Mouse (Mus musculus): ENCODE results near the gene Phf21a.
A peak's percentile ranks its signal among the peaks of the same experiment; 100 is the strongest.

Gene Phf21a

DNA sequence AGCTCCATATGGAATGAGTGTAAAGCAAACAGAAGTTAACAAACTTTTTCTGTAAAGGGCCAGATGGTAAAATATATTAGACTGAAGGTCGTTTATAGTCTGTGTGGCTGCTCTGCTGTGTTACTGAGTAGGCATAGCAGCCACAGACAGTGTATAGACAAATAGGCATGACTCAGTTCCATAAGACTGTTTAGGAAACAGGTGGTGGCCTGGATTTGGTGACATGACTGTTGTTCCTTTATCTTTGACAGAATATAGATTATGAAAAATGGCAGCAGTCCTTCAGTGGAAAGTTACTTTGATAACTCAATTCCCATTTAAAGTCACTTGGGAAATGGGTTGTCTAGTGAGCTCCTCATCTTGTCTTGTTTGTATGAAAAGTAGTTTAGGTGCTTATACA is 132.7 kb downstream of the Phf21a start:
- no peak for DNase-seq (ENCODE audit: low read depth in 2 of 2, low spot score in 2 of 2)

DNA sequence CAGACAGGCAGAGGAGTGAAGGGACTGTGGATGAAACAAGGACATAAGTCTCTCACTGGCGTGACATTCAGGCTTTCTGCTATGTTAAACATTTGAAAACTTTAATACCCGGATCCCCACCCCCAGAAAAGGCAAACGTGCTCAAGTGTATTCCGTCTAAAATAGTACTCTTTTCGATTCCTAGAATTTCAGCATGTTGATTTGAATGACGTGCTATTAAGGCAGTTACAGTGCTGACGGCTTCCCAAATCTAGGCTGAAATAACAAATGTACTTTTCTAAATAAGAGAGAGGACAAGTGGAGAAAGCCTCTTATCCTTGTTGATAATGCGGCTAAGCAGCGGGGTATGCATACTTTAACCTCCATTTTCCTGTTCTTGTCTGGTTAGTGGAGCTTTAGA is 137.1 kb downstream of the Phf21a start:
- no peak for DNase-seq (ENCODE audit: low read depth in 2 of 2, low spot score in 2 of 2)

DNA sequence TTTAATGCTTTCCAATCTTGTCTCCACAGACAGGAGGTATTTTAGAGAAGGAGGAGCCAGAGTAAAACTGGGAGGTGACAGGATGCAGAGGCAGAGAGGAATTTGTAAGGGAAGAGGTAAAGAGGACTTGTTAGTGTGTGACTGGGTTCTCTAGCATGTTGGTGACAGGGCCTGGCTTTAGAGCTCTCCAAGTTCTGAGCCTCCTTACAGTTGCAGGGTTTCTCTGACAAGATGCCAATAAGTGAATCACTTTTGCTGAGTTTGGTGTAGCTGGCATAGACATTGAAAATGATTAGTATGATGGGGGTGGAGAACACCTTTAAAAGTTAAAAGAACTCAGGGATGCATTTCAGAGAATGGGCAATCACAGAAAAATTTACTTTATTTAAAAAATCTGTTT is 138.8 kb downstream of the Phf21a start:
- DNase-seq (ENCODE audit: low read depth in 2 of 2, low spot score in 2 of 2) = no peak

DNA sequence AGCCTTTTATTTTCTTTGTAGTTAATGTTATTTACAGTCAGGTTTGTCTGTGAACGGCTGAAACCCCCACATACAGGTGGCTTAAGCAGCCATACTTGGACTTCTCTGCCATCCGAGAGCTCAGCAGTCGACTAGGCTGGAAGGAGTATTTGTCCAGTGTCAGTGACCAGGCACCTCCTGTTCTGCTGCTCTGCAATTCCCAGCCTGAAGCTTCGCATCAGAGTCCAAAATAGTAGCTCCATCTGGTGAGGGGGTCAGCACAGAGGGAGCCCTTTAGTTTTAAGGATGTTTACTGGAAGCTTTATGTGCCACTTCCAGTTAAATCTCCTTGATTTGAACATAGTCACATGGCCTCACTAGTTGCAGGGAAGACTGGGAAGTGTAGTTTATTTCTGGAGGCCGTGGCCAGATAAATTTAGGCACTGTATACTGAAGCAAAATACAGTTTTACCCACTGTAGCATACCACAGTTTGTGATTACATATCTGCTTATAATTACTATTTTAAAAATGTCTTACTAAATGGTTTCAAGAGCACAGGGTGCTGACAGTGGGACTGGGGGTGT is 141.9 kb downstream of the Phf21a start:
- no peak for DNase-seq (ENCODE audit: low read depth in 2 of 2, low spot score in 2 of 2)

DNA sequence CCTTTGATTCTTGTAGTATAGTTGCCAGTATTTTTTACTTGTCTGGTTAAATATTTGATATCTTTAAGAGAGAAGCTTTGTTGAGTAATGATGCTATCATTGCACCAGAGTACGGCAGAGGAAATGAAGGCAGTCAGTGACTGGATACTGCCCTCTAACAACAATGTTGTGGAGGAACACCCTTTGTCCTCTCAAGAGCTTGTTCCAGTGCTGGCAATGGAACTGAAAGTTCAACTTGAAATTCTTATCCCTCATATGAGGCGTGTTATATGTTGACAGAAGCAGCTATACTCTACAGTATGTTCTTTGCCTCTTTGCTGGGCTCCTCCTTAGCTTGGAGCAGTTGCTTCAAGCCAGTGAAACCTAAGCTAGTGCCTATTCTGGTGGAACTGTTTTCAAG is 147.4 kb downstream of the Phf21a start:
- DNase-seq (ENCODE audit: low read depth in 2 of 2, low spot score in 2 of 2) = no peak

DNA sequence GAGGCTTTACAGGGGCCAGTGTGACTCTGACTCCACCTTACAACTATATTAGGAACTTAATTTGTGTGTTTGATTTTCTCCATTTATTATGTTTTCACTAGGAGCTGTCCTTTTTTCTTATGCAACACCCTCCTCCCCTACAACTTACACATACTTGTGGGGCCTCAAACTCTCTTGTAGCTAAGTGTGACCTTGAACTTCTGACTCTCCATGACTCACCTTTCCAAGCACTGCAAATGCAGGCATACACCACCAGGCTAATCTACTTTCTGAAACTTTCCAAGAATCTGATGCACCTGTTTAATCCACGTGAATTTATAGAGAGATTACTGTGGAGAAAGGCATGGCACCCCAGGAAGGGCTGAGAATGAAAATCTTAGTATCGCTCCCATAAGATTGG is 147.9 kb downstream of the Phf21a start:
- no peak for DNase-seq (ENCODE audit: low read depth in 2 of 2, low spot score in 2 of 2)

DNA sequence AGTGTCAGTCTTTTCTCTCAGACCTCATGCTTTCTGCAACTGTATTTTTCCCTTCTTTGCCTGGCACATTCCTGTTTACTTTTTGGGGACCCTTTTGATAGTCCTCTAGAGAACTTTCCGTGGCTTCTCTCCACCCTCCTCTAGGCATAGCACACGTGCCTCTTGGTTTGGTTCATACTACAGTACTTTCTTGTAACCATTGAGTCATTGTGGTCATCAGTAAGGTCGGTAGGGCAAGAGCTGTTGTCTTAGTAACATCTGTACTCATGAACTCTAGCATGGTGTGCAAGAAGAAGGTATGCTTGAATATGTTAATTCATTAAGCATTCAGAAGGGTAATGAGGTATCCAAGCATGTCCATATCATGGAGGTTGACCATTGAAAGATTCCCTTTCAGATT is 148.4 kb downstream of the Phf21a start:
- DNase-seq (ENCODE audit: low read depth in 2 of 2, low spot score in 2 of 2) = no peak

DNA sequence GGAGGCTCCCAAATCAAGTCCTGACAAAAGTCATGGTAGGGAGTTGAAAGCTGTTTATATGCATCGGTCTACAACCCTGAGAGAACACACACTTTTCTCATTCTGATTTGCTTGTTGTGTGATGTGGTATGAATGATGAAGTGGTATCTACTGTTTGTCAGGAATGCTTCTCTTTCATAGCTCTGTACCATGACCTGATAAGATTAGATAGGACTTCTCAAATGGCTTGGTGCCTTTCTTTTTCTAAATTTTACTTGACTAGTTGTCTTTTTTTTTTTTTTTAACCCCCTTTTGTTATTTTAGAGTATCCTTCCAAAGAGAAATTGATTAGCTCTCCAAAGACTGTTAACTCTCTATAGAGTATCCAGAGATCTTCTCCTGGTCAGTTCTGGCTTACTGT is 153.2 kb downstream of the Phf21a start:
- no peak for DNase-seq (ENCODE audit: low read depth in 2 of 2, low spot score in 2 of 2)

DNA sequence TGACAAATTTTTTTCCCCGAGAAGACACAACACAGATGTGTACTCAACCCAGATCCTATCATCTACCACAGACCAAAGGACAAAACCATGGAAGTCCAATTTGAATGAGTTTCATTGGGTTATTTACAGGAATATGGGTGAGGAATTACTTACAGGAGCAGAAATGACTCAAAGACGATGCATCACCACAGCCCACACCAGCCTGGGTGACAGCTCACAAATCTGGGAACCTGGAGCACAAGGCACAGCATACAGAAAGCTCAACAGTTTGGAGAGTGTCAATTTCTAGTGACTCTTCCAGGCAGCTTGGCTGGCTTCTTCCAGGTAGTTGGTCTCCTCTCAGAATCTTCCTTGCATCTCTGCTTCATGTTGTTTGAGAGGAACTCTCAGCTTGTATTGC is 154.8 kb downstream of the Phf21a start:
- DNase-seq (ENCODE audit: low read depth in 2 of 2, low spot score in 2 of 2) = no peak

DNA sequence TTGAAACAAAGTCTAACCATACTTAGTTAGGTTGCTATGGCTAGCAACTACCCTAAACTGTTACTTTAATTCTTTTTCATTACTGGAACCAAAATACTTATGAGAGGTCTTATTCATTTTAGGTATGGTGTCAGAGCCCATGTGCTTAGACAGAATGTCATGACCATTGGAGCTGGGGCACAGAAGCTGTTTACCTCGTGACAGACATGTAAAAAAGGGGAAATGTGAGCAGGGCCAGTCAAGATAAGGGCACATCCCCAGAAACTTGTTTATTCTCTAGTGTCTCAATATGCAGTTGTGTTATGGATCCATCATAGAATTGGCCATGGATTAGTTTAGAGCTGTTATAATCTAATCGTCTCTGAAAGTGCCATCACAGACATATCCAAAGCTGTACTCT is 157.6 kb downstream of the Phf21a start:
- no peak for DNase-seq (ENCODE audit: low read depth in 2 of 2, low spot score in 2 of 2)

DNA sequence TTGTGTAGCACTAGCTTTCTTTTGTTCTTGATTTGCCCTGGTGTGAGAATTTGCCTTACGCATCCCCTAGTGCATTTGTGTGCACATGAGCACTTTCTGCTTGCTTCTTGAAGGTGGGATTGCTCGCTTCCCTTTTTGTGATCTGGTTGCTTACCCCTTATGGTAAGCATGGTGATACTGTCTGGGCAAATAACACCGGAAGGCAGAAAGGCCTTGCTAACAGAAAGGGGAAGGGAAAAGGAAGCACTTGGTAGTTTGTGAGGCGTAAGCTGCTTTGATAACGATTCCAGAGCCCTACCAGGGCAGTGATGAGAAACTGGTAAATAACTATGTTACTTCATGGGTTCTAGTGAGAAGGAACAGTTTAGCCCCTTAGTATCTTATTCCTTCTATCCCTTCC is 160.9 kb downstream of the Phf21a start:
- DNase-seq (ENCODE audit: low read depth in 2 of 2, low spot score in 2 of 2) = no peak

DNA sequence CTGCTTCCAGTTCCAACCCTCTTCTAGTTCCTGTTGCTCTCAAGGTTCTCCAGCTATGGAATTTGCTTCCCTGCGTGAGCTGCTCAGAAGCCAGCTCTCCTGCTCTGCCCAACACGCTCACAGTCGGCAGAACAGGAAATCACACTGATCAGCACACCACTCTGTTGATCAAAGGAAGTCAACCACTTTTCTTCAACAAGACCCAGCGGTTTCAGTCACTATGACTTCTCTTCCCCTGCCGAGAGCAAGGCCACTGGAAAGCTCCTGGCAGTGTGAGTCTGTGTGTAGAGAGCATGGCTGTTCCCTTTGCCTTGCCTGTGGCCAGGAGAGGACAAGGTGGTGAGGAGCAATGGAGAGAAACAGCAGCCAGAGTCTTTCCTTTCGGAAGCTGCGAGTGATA is 163.2 kb downstream of the Phf21a start:
- DNase-seq (ENCODE audit: low read depth in 2 of 2, low spot score in 2 of 2) = peak; percentile 19 to 35

DNA sequence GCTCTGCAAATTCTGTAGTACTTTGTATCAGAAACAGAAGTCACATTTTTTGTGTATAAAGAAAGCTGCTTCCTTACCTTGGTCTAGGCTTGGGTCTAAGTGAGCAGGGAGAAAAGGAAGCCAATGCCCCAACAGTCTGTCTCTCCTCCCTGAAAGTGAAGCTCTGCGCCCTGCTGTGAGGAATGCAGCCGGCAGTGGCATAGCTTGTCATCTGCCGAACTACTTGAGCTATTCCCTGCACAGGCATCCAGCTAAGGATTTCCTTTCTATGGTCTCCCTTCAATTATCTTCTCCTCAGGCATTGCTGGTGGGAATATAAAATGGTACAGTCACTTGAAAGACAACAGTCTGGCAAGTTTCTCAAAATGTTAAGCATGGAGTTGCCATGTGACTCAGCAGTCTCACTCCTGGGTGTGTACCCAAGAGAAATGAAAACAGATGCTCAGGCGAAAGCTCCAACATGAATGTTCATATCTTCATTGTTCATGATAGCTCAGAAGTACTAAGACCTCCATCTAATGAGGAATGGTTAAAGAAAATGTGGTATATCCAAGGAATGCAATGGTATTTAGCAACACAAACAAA is 164.5 kb downstream of the Phf21a start:
- no peak for DNase-seq (ENCODE audit: low read depth in 2 of 2, low spot score in 2 of 2)

DNA sequence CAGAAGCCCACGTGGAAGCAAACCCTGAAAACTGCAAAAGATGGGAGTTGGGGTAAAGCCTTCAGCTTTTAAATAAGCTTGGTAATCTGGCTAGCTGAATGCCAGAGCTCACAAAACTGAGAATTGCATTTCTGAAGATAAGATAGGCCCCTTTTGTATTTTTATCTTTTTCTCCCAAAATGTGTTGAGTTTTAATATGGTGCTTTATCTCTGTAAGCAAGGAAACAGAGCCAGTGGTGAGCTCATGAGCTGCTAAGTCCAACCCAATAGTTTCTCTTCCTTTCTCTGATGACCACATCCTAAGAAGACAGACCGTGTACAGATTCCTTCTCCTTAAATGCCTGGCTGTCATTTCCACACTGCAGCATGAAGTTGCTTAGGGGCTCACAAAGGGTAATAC is 167.0 kb downstream of the Phf21a start:
- DNase-seq (ENCODE audit: low read depth in 2 of 2, low spot score in 2 of 2) = no peak

DNA sequence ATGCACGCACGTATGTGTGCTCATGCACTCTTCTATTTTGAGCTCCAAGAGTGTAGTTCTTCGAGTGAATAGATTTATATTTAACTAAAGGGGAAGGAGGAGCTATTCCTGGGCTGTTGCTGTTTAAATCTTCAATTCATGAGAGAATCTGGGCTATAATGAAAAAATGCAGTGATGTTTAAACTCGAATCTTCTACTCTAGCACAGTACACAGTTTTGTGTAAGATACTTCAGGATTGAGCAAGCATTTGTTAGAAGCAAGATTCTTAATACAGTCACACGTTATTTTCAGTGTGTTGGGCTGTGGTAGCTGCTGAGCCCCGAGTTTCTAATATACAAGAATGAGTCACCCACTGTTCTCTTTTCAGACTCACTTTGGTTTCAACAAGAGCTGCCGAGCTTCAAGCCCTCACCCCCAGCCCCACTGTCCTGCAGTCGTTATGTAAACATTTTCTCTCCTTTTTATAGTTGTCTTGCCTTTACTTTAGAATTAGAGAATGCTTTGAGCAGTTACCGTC is 173.2 kb downstream of the Phf21a start:
- no peak for DNase-seq (ENCODE audit: low read depth in 2 of 2, low spot score in 2 of 2)

DNA sequence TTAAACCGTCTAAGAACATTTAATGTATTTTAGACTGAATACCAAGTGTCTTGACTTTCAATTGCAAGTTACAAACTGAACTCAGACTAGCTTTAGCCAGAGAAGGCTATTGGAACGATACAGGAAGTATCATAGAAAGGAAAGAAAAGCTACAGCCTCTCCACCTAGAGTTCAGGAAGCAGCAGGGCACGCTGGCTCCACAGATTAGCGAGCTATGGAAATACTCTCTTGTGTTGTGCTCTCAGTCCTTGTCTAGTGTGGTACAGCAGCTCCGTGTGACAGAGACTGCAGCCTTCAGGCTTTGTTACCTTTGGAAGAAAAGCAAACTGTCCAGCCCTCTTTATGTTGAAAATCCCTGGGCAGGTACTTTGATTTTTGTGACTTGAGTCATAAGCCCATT is 176.3 kb downstream of the Phf21a start:
- no peak for DNase-seq (ENCODE audit: low read depth in 2 of 2, low spot score in 2 of 2)

DNA sequence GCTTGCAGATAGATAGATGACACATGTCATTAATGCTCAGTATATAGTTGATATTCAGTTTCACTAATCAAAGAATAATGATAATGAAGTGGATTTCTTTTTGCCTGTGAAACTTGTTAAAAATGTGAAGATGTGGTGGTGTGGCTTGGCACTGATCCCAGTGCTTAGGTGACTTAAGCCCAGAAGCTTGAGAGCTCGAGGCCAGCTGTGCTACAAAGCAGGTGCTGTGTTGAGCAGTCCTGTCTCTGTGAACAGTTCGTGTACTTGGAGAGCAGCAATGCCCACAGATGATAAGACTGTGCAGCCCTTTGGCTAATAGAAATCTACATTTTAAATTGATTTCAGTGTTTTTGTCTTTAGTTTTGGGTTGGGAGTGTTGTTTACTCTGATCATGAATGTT is 179.6 kb downstream of the Phf21a start:
- DNase-seq (ENCODE audit: low read depth in 2 of 2, low spot score in 2 of 2) = no peak

DNA sequence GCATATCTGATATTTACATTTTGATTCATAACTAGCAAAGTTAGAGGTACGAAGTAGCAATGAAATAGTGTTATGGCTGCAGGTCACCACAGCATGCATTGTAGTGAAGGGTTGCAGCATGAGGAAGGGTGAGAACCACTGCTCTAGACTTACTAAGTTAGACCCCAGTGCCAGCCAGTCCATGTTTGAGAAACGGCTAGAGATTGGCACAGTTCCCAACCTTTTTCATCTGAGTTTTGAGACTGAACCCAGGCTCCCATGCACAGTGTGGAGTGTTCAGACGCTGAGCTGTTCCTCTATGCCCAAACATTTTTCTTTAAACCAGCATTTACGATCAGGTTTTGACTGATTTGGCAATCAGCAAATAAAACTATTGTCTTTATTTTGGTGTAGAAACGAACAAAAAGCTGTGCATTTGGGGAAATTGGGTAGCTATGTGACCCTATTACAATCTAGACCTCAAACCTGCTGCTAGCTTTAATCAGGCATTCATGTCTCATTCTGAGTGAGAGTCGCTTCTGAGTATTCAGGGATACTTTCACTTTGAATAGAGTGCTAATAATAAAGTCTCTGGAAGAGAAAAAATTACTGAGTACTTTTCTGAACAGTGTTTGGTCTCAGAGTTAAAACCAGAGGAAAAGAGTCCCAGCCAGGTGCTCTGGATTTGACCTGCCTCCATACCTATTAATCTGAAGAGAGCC is 180.3 kb downstream of the Phf21a start:
- DNase-seq (ENCODE audit: low read depth in 2 of 2, low spot score in 2 of 2) = no peak

DNA sequence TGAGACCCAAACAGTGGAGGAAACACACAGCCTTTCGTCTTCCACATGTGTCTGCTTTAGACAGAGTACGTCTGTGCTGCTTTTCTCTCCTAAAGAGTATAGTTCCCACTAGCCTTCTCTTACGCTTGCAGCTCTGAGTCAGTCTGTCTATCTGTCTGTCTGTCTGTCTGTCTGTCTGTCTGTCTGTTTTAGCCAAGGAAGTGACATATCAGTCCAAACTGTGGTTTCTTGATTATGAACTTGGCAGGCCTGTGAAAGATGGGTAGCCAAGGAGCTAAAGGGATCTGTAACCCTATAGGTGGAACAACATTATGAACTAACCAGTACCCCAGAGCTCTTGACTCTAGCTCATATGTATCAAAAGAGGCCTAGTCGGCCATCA is 180.9 kb downstream of the Phf21a start:
- DNase-seq (ENCODE audit: low read depth in 2 of 2, low spot score in 2 of 2) = no peak

DNA sequence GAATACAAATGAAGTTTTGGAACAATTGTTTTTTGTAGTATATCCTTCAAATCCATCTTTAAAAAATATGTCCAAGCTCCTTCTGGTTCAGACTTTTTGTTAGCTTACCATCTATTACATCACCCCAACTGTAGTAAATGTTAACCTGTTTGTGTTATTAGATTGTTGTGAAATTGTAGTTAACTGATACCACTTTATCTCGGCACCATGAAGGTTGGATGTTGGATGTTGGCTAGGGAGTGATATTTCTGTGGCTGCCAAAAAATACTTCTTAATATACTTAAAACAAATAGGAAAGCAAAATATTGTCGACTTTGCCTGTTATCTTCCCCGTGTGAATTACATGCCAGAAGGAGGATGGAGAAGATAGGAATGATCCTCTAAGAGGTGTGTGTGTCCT is 184.9 kb downstream of the Phf21a start:
- no peak for DNase-seq (ENCODE audit: low read depth in 2 of 2, low spot score in 2 of 2)

DNA sequence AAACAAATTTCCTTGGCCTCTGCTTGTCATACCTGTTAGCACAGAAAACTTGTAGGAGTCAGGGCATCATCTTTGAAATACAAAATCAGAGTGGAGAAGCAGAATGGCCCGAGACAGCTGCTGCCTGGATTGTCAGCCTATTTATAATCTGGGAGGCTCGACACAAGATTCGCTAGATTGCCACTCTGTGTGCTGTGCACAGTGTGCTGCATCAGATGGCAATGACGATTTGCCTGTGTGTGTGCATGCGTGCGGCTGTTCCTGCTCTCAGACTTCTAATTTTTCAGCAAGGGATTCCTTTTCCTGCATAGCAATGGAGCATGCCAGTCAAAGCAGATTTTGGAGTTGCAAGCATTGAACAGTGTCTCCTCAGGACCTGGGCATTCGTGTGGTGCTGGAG is 185.7 kb downstream of the Phf21a start:
- no peak for DNase-seq (ENCODE audit: low read depth in 2 of 2, low spot score in 2 of 2)

DNA sequence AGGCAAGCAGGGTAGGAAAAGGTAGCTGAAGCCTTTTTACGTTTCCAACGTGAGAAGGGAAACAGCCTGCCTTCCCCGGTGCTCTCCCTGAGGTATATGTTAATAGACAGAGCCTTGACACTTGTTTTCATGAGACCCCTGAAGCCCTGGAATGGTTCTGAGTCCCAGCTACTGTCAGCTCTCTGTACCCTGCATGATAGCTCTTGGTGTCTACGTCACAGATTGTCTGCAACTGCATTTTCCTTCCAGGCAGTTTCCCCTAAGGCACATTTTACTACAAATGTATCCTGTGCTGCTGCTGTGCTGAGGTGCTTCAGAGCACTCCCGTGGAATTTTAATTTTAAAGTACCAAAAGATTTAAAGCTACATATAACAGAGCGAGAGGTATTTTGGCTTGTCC is 186.5 kb downstream of the Phf21a start:
- no peak for DNase-seq (ENCODE audit: low read depth in 2 of 2, low spot score in 2 of 2)

DNA sequence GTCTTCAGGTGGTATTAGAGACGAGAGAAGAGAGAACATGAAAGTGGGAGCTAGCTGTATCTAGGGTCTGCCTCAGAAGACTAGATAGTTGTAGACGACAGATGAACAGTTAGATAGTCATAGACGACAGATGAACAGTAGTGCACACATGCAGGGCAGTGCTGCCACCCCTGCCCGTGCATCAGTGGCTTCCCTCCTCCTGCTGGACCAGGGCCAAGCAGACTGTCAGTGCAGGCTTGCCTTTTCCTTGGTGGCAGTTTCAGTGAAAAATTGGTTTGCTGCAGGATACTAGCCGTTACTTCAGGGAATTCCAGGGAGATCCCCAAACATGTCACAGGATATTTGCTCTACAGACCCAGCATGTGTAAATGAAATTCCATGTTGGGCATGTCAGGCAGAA is 192.7 kb downstream of the Phf21a start:
- DNase-seq (ENCODE audit: low read depth in 2 of 2, low spot score in 2 of 2) = no peak
